Mouse (Mus musculus): ENCODE measurements at regions not wholly inside any gene's neighbourhood (a gene's known extent, or its start where the extent isn't known, plus 50 kb on each side); places are given as distances from the start of the nearest gene placed in this dataset.

- in situ Hi-C loops (cut with MboI, MseI), result loop anchor here (10.0 kb wide), 1 partner anchor 568 kb away; no protein-coding TSS in a partner anchor
These were observed 443.7 kb upstream of the Sel1l start for GRCm38 (mm10) chr12:92292460-92293340.

DNA sequence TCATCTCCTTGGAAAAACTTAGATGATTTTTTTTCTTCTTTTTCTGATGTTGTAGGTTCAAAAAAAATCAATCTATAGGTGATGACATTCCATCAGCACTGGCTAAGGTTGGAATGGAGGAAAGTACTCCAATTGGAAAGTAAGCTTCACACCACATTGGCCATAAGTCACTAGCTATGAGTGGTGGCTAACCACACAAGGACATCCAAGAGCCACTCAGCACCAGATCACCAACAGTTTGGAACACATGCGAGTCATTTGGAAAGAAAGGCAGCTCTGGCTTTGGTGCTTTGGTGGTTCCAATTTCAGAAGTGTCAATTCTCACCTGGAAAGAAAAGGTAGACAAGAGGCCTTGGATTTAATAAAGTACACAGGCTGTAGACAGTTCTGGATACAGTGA is 442.5 kb upstream of the Sel1l start:
- in situ Hi-C loops (cut with MboI, MseI), result loop anchor here (10.0 kb wide), 1 partner anchor 567 kb away; no protein-coding TSS in a partner anchor

- in situ Hi-C loops (cut with MboI, MseI), result no loop called here
These were observed 436.6 kb upstream of the Sel1l start for GRCm38 (mm10) chr12:92285511-92285910.

GRCm38 (mm10) chr12:92280470-92280869 is 431.5 kb upstream of the Sel1l start:
- in situ Hi-C loops (cut with MboI, MseI), result no loop called here

GRCm38 (mm10) chr12:92251962-92252361 is 403.0 kb upstream of the Sel1l start:
- in situ Hi-C loops (cut with MboI, MseI), result no loop called here

DNA sequence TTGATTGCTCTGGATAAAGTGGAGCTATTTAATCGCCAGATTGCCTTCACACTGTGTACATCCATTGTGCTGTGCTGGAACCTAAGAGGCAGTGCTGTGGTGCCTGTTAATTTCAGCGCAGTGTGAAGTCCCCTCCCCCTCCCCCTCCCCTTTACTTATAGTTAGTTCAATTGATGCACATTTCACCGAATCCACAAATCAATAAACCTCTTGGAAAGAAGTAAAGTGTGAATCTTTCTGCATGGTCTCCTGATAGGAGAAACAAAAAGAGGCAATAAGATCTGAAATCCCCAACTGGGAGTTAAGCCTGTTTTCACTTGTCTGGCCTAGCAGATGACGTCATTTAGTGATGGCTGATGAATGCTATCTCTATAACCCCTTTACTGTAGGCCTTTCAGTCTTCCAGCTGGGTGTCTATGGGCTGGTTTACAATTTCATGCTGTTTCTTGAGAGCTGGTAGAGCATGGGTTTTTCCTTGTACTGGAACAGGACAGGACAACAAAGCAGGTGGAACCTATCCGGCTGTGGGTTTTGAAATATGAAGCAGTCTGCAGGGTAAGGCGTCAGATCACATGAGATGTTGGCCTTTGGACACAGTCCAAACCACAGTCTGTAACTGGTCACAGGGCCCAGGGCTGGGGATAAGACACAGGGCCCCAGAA is 398.0 kb upstream of the Sel1l start:
- in situ Hi-C loops (cut with MboI, MseI), result no loop called here

DNA sequence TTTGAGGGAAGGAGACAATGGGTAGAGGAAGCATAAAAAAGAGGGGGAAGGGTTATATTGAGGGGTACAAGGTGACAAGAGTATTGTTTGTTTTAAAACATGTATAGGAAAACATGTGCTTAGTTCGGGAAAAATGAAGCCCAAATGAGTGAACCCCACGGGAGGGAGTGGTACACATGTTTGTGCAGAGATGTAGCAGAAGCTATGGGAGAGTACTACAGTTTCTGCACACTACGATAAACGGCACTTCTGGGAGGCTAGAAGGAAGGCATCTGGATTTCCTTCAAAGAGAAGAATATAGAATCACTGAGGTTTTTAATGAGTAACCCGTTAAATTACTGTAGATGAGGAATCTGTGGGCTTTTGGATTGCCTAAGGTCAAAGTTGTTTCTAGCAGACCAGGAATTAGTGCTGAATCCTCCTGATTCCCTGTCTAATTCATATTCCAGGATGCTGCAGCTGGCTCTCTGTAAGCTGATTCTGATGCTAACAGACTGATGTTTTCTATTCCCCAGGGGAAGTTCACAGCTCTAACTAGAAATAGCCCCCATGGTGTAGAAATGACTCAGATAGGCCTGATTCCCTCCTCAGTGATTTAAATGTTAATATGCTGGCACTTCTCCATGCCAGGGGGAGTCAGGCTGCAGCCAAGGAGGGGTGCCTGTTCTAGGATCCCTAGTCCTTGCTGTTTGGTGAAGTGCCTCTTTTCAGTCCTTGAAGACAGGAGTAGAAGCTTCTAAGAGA is 391.2 kb upstream of the Sel1l start:
- in situ Hi-C loops (cut with MboI, MseI), result no loop called here

DNA sequence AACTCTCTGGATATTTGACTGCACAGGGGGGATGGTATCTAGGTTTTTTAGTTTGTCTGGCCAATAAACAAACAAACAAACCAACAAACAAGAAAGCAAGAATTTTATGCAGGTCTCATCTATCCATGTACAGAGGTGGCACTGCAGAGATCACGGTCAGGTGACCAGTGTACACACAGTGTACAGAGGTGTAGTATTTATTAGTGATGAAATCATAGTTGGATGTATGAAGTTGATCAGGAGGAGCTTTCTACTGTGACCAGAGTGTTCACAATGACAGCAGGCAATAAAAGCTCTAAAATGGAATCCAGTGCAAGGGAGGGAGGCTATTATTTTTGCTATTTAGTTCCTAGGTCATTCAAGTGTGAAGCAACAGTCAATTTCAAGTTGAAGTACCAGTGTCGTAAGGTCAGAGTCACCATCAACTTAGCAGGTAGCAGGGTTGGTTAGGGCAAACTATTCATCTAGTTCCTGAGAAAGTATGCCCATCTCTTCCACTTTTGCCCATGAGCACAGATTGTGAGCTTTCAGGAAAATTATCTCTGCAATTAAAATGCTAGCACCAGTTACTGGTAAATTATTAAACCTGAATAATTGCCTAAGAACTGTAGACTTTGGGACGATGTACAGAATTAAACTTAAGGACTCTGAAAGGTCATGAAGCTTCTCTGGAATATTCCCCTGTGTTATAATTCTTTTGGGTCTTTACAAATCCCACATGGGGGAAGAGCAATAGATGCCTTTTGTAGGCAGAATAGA is 384.9 kb upstream of the Sel1l start:
- in situ Hi-C loops (cut with MboI, MseI), result no loop called here

DNA sequence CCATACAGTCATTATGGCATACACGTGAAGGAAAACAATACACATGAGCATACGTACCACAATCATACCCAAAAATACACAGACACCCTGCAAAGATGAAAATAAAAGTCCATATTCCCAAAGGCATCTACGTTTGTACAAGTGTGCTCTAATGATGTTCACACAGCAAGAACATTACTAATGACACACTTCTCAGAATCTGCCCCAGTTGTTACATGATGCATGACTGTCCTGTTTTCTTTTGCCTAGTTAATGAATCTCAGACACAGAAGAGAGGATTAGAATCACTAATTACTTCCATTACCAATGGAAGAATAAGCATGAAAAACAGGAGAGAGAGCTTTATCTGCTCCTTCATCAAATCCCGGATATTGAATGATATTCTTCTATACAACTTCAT is 379.6 kb upstream of the Sel1l start:
- in situ Hi-C loops (cut with MboI, MseI), result no loop called here

GRCm38 (mm10) chr12:92203351-92203750 is 354.4 kb upstream of the Sel1l start:
- in situ Hi-C loops (cut with MboI, MseI), result no loop called here

DNA sequence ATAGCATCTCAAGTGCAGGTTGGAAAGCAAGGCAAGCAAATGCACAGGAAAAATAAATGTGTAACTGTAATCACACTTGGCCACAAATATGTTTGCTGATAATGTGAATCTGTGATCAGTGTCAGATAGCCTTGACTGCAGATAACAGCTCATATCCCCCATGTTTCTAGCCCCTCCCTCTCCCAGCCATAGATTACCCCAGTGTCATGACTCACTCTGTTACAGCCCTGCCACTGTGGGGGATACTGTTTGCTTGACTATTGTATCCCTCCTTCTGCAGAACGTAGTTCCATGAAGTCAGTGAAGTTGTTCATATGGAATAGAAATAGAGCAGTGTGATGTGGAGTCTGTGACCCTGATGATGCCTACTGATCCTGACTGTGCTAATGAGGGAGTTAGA is 351.6 kb upstream of the Sel1l start:
- in situ Hi-C loops (cut with MboI, MseI), result no loop called here

DNA sequence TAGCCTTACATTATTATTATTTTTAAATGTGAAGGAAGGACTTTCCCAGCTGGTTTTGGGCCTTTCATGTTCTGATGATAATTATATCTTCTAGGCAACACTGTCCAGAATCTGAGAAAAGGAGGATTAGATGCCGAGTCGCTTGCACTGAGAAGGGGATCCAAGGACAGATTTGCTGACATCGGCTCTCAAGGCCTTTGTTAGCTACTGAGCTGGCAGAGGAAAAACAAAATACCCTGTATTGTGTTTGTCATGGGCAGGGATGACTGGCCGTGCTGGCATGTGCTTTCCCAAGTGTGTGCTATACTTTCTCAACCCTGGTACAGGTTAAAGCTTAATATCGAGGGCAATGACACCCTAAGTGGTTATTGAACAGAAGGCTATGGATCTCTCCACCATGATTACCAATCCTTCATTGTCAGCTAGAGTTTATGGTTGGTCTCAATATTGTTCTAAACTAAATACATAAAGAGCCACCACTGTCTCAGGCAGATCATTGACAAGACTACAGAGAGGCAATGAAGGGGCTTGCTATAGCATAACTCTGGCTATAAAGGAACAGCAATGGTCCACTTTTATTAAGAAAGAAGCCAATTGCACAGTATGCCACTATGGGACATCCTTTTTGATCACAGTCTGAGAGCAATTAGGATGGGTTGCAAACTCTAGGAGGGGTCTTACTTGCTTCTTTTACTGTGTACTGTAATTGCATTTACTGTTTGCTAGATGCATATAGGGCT is 350.0 kb upstream of the Sel1l start:
- in situ Hi-C loops (cut with MboI, MseI), result no loop called here

GRCm38 (mm10) chr12:92193934-92194685 is 345.2 kb upstream of the Sel1l start:
- in situ Hi-C loops (cut with MboI, MseI), result no loop called here

DNA sequence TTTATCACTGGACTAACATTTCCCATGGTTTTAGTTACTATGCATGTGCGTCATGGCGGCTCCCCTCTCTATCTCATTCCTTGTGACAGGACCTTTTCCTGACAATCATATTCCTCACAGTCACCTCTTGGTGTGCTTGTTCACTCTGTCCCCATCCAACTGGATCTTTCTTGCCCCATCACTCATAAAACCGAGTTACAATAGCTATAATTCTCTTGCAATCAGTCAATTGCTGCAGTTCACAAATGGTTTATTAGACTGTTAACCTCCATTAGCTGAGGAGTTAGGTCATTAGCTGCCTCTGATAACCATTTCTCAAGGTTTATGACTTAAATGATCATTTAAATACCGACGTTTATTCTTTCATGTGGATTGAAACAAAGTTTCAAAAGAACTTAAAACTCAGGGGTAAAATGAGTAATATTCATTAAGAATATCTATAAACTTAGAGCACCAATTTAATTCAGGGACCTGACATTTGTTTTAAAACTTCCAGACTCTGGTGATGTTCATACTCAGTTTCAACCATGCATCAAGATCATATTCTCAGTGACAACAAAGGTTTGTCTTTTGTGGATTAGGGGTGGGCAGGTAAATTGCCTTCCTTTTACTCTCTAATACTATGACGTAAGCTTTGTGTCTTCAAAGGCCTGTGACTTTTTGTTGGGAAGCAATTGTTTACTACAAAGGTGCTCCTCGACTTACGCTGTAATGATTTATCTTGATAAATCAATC is 344.4 kb upstream of the Sel1l start:
- in situ Hi-C loops (cut with MboI, MseI), result no loop called here

GRCm38 (mm10) chr12:92189022-92189421 is 340.1 kb upstream of the Sel1l start:
- in situ Hi-C loops (cut with MboI, MseI), result no loop called here

DNA sequence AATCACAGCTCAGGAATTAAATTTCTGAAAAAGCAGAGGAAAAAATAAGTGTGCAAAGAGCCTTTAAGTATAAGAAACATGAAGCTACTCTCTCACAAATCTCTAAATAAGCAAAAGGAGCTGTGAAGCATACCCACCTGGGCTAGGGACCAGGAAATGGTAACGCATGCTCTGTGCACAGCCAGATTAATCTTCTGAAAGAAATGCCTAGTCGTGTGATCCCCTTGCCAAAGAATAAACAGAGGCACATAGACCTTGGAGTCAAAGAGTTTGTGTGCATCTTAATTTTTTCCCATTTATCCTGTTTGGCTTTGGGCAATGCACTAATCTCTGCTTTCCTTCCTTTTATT is 338.2 kb upstream of the Sel1l start:
- in situ Hi-C loops (cut with MboI, MseI), result no loop called here

- in situ Hi-C loops (cut with MboI, MseI), result no loop called here
These were observed 337.6 kb upstream of the Sel1l start for GRCm38 (mm10) chr12:92186448-92187132.

DNA sequence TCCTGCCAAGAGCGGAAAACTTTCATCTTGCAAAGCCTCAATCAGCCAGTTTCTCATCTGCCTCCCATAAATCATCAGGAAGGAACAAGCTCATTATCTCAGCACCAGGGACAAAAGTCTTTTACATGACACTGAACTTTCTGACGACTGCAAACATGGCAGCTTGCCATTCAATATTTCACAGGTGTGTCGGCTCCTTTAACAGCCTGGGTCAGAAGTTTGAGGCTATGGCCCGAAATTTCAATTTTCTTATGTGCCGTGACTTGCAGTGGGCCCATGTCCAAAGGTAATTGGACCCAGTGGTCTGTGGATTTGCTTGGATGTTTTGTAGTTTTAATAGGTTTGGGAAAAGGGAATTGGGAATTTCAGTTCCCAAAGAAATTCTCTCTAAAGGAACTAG is 330.3 kb upstream of the Sel1l start:
- in situ Hi-C loops (cut with MboI, MseI), result no loop called here

- in situ Hi-C loops (cut with MboI, MseI), result no loop called here
These were observed 307.8 kb upstream of the Sel1l start for GRCm38 (mm10) chr12:92156726-92157125.
